Mouse (Mus musculus) cerebellum, adult 2 months (tissue): ENCODE measurements around the gene Ranbp17. TPM values are rescaled to one million over a fixed set of nuclear protein-coding genes. Genes with fewer than 3 reads are reported as not detected.

Experiments
- DNase-seq, 2 experiments: peaks; one replicate each; pipeline ENCODE4 v3.0.0; 2021
- H3K27ac ChIP-seq: fragments of 200-500 bp; 2 replicates; pipeline ENCODE4 v1.5.1; 2012; ENCODE audit warnings: low read length, control low read depth, inconsistent platforms; ENCODE audit not compliant: insufficient read depth
- H3K27me3 ChIP-seq: fragments of 200-500 bp; 2 replicates; pipeline ENCODE4 v1.6.1; 2012; ENCODE audit warnings: inconsistent platforms, mild to moderate bottlenecking, low read length, moderate library complexity; ENCODE audit not compliant: control insufficient read depth, insufficient read depth
- H3K4me1 ChIP-seq: fragments of 200-500 bp; 2 replicates; pipeline ENCODE4 v1.6.1; 2011; ENCODE audit warnings: low read length; ENCODE audit not compliant: control insufficient read depth, insufficient read depth
- H3K4me3 ChIP-seq: fragments of 200-500 bp; replicated peaks from 2 replicates; pipeline ENCODE3; 2011; ENCODE audit warnings: mild to moderate bottlenecking, low read depth, low read length, control low read depth; ENCODE audit not compliant: insufficient read depth
- CTCF ChIP-seq: fragments of 200-500 bp; IDR thresholded peaks from 2 replicates; pipeline ENCODE4 v1.5.1; 2011; ENCODE audit warnings: low read depth, mild to moderate bottlenecking, control low read depth, low read length, moderate library complexity, borderline replicate concordance; ENCODE audit not compliant: insufficient read depth
- POLR2A ChIP-seq: fragments of 200-500 bp; IDR thresholded peaks from 2 replicates; pipeline ENCODE4 v1.6.1; 2011; ENCODE audit warnings: low read length, control low read depth, borderline replicate concordance; ENCODE audit not compliant: insufficient read depth
- WGBS: fragments of 180-500 bp; shearing (Covaris S2); methylation state at CpG from one replicate; pipeline ENCODE4 v1.1.7; 2018; 5-methylcytosine and 5-hydroxymethylcytosine counted together
- polyA plus RNA-seq: library from polyadenylated mRNA; depleted of rRNA; stranded (reverse); fragments of >200 nt; gene quantifications from 2 replicates; pipeline ENCODE4 v1.2.3, GENCODE M21; 2012

The Ranbp17 gene
- polyA plus RNA-seq, 1 experiment, result 6.5 TPM

DNA sequence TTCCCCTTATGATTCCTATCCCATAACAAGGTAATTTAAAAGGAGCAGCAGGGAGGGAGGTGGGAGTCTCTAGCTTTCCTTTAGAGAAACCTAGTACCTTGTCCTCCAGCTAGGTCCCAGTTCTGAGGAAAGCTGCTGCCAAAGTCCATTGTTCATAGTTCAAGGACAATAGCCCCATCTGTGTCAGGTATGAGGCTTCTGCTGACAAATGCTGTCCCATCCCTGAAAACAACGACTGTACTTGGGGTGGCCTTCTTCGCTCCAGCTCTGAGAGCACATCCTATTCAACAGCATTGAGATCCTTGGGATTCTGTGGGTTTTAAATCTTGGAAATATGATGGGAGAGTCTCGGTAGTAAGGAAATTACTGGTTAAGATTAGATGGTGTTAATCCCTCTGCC, 23.1 kb upstream of the Ranbp17 start:
- no peak for DNase-seq
- WGBS, result 90% methylated on average over 3 of the region's 3 CpGs
- Histone ChIP-seq H3K4me1 (no peaks in the 10 kb centered on the region), H3K27ac (no peak overlapping the region), H3K4me3 (no peak overlapping the region), H3K27me3 (no peaks in the 10 kb centered on the region)
- TF ChIP-seq CTCF (no peak), POLR2A (no peak)

DNA sequence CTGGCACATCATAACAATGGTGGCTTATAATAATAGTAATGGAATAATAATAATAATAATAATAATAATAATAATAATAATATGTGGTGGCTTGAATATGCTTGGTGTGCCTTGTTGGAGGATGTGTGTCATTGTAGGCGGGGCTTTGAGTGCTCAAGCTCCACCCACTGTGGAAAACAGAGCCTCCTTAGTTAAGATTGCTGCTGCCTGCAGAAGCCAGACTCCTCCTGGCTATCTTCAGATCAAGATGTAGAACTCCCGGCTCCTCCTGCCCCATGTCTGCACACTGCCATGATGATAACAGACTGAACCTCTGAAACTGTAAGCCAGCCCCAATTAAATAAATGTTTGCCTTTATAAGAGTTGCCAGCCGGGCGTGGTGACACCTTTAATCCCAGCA, 21.0 kb upstream of the Ranbp17 start:
- no peaks in the 10 kb centered on the region for H3K27me3 ChIP-seq
- no peak overlapping the region for H3K4me3 ChIP-seq
- no peak overlapping the region for H3K27ac ChIP-seq
- TF ChIP-seq CTCF (no peak), POLR2A (no peak)
- 92% methylated on average over 4 of the region's 4 CpGs for WGBS
- no peaks in the 10 kb centered on the region for H3K4me1 ChIP-seq
- no peak for DNase-seq

DNA sequence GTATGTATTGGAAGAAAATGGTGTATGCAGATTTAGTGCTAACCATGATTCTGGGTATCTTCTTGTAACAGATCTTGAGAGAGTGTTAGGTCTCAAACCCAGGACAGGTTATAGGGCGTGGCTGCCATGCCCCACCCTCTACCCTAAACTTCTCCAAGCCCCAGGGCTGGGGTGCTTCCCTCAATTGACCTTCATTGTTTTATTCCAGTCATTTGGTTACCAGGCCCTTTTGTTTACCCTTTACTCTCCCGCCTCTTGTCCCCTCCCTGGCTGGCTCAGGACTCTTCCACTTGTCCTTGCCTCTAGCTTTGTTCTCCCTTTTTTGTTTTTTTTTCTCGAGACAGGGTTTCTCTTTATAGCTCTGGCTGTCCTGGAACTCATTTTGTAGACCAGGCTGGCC, 20.0 kb upstream of the Ranbp17 start:
- H3K27ac ChIP-seq, result no peak overlapping the region
- TF ChIP-seq POLR2A, result no peak
- TF ChIP-seq CTCF, result no peak
- 73% methylated on average over 3 of the region's 3 CpGs for WGBS
- H3K27me3 ChIP-seq, result no peaks in the 10 kb centered on the region
- H3K4me1 ChIP-seq, result no peaks in the 10 kb centered on the region
- H3K4me3 ChIP-seq, result no peak overlapping the region
- DNase-seq, result no peak

DNA sequence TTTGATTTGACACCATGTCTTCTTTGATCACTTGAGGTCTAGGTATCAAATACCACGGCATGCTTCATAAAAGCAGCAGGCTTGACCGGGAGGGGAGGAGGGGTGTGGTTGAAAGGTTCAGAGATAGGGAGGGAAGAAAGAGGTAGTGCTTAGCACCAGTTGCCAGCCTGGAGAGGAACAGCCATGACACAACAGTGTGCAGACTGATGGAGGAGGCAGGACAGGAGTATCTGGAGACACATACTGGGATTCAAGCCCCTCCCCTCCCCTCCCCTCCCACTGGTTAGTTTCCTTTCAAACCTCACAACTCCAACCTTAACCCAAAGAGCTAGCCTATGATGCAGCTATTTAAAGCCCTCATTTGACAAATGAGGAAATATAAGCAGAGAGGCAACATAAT, 16.0 kb upstream of the Ranbp17 start:
- no peak overlapping the region for H3K4me3 ChIP-seq
- no peak for DNase-seq
- WGBS, result 87% methylated on average over 2 of the region's 2 CpGs
- H3K27me3 ChIP-seq, result no peaks in the 10 kb centered on the region
- H3K4me1 ChIP-seq, result no peaks in the 10 kb centered on the region
- TF ChIP-seq POLR2A (no peak), CTCF (no peak)
- no peak overlapping the region for H3K27ac ChIP-seq

DNA sequence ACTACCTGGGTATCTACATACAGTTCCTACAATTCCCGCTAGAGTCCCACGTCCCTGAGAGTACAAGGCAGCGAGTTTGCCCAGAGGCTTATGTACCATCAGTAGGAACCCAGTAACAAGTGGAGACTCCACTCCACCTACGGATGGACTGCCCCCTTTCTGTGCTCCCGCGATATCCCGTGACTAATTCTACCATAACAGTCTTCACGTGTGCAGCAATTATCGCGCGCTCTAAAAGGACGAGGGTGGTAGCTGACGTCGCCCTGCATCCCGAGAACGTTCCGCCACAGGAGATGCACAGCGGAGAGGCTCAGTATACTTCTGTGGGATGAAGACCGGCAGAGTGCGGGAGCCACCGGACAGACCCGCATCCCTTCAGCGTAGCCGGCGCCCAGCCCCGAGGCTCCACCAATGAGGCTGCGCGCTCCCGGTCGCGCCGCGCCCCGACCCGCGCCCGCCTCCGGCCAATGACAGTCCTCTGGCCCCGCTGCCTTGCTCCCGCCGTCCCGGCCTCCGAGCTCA, 631 bp downstream of the Ranbp17 start:
- peak; percentile 81 to 82 for DNase-seq
- under 1% methylated on average over 31 of the region's 43 CpGs for WGBS
- Histone ChIP-seq H3K4me3 (peak overlapping the region; percentile 92), H3K27ac (peak overlapping the region; percentile 91), H3K4me1 (no peaks in the 10 kb centered on the region), H3K27me3 (no peaks in the 10 kb centered on the region)
- peak; percentile 43; the same call in 1 of the 2 replicates for TF ChIP-seq CTCF
- peak; percentile 42; the same call in 1 of the 2 replicates for TF ChIP-seq POLR2A

DNA sequence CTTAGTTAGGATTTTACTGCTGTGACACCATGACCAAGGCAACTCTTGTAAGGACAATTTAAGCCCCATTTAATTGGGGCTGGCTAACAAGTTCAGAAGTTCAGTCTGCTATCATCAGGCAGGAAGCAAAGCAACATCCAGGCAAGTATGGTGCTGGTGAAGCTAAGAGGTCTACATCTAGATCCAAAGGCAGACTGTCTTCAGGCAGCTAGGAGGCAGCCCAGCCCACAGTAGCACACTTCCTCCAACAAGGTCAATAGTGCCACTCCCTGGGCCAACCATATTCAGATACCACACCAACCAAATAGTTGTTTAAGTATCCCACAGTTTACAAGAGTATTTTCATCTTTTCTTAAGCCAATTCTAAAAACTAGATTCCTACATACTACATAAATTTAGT, 4.1 kb downstream of the Ranbp17 start:
- H3K27ac ChIP-seq, result no peak overlapping the region
- TF ChIP-seq POLR2A, result no peak
- no peak for TF ChIP-seq CTCF
- no peaks in the 10 kb centered on the region for H3K27me3 ChIP-seq
- H3K4me1 ChIP-seq, result no peaks in the 10 kb centered on the region
- no peak overlapping the region for H3K4me3 ChIP-seq
- no peak for DNase-seq

DNA sequence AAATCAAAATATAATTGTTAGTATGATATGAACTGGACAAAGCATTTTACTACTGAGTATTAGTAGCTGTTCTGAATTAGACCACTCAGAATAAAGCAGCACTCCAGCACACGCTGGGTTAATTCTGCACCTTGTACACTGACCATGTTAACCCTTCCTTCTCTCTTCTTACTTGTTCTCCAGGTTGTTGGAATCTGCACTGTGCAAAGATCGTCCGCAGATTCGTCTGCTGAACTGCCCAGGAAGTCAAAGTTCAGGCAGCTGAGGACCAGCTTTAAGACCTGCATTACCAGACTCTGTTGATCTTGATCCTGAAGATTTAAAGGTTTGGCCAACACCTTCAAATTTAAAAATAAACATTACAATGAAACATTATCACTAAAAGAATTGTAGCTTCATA, 27.8 kb downstream of the Ranbp17 start:
- Histone ChIP-seq H3K27me3 (no peaks in the 10 kb centered on the region), H3K27ac (no peak overlapping the region), H3K4me3 (no peak overlapping the region), H3K4me1 (no peaks in the 10 kb centered on the region)
- no peak for DNase-seq
- TF ChIP-seq CTCF (no peak), POLR2A (no peak)
- WGBS, result 82% methylated on average over 4 of the region's 4 CpGs

DNA sequence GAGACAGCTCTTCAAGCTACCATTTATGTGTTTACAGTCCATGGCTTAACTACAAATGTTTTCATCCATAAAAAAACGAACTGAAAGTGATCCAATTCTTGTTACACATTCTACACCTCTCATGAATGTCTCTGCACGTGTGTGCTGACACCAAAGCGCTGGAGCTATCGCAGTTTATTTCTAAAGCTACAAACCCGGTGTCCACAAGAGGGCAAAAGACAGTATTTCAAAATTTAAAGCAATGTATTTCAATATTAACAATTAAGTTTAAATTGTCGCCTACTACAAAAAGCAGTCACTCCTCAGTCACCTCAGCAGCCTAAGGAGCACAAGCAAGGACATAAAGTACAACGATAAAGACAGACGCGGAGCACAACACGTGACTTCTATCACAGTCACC, 33.1 kb downstream of the Ranbp17 start:
- 90% methylated on average over 10 of the region's 10 CpGs for WGBS
- Histone ChIP-seq H3K4me3 (no peak overlapping the region), H3K4me1 (no peaks in the 10 kb centered on the region), H3K27ac (no peak overlapping the region), H3K27me3 (no peaks in the 10 kb centered on the region)
- DNase-seq, result no peak
- no peak for TF ChIP-seq POLR2A
- no peak for TF ChIP-seq CTCF
